In genomic region chr7:107680151-107680852, GRCm38 (mm10) we compare ENCODE assay signal across 24 mouse cellular contexts. TPM values are rescaled to one million over a fixed set of nuclear protein-coding genes. Genes with fewer than 3 reads are reported as not detected.
A peak's percentile ranks its signal among the peaks of the same experiment; 100 is the strongest.
DNase-seq lines count a peak whose midpoint lies in the region; ATAC-seq and TF ChIP-seq lines count a peak whose summit lies in the region.
"Had no signal": no experiment of that assay in that cellular context is flagged by ENCODE, and none has a peak within 500 bp of the region (broad histone marks: within the 10 kb centered on the region; RNA-seq: fewer than 3 reads in every experiment).

No protein-coding gene starts in this region.

- no peak overlapping the region for H3K9ac ChIP-seq in heart, embryonic 12.5 days
- H3K9ac ChIP-seq in stomach, embryonic 15.5 days: no peak overlapping the region
- H3K9ac ChIP-seq: embryonic facial prominence, embryonic 12.5 days; hindbrain, embryonic 13.5 days; kidney, embryonic 15.5 days; lung, embryonic 14.5 days had no signal

- no peak for DNase-seq in heart, adult 18-20 months
- DNase-seq in embryo, embryonic 11 days: no peak
- no peak for DNase-seq in kidney, postnatal 25 days
- DNase-seq: B cell, adult 2 months; cerebellum, postnatal 25 days; lung, embryonic 14.5 days; midbrain, embryonic 14.5 days had no signal

- TF ChIP-seq CTCF in cortical plate, adult 2 months (IDR thresholded peaks at IDR 0.05; ENCODE audit: extremely low read depth, insufficient read depth, low read length): no peak

- 0 out of 2 replicates have a peak, but pooled peaks cover 3% of the 10 kb centered on the region for H3K27me3 ChIP-seq in heart, embryonic 12.5 days (replicated peaks)
- H3K27me3 ChIP-seq in megakaryocyte, embryonic 14.5 days (replicated peaks): peaks cover 13% of the 10 kb centered on the region
- no peaks in the 10 kb centered on the region for H3K27me3 ChIP-seq in stomach, embryonic 15.5 days (replicated peaks)
- H3K27me3 ChIP-seq: embryonic facial prominence, embryonic 12.5 days; kidney, embryonic 15.5 days had no signal

- no peak overlapping the region for H3K4me3 ChIP-seq in heart, embryonic 12.5 days
- H3K4me3 ChIP-seq in megakaryocyte, embryonic 14.5 days (replicated peaks): peak overlapping the region; percentile 40
- H3K4me3 ChIP-seq in cortical plate, adult 2 months (ENCODE audit: insufficient read depth, low read length): no peak overlapping the region
- no peak overlapping the region for H3K4me3 ChIP-seq in stomach, embryonic 15.5 days (replicated peaks)
- H3K4me3 ChIP-seq: embryonic facial prominence, embryonic 12.5 days; hindbrain, embryonic 13.5 days; kidney, embryonic 15.5 days had no signal

- no peak for TF ChIP-seq POLR2A in cortical plate, adult 2 months (IDR thresholded peaks at IDR 0.05; ENCODE audit: extremely low read depth, insufficient read depth, low read length)

- no peaks in the 10 kb centered on the region for H3K9me3 ChIP-seq in heart, embryonic 12.5 days (replicated peaks)
- no peaks in the 10 kb centered on the region for H3K9me3 ChIP-seq in megakaryocyte, embryonic 14.5 days
- H3K9me3 ChIP-seq in stomach, embryonic 15.5 days: no peaks in the 10 kb centered on the region
- H3K9me3 ChIP-seq: embryonic facial prominence, embryonic 12.5 days; hindbrain, embryonic 13.5 days; kidney, embryonic 15.5 days had no signal

- 43% methylated on average over 6 of the region's 6 CpGs for WGBS in heart, embryonic 12.5 days
- 46% methylated on average over 6 of the region's 6 CpGs for WGBS in stomach, embryonic 15.5 days

- H3K4me1 ChIP-seq in heart, embryonic 12.5 days (replicated peaks): peaks cover 24% of the 10 kb centered on the region
- peaks cover 28% of the 10 kb centered on the region for H3K4me1 ChIP-seq in megakaryocyte, embryonic 14.5 days
- peaks cover 1% of the 10 kb centered on the region; the same call in 1 of the 2 replicates for H3K4me1 ChIP-seq in cortical plate, adult 2 months (ENCODE audit: control insufficient read depth, insufficient read depth, low read length)
- 0 out of 2 replicates have a peak, but pooled peaks cover 5% of the 10 kb centered on the region for H3K4me1 ChIP-seq in stomach, embryonic 15.5 days
- H3K4me1 ChIP-seq: hindbrain, embryonic 13.5 days had no signal

- H3K36me3 ChIP-seq in heart, embryonic 12.5 days: peaks cover 3% of the 10 kb centered on the region; the same call in 1 of the 2 replicates
- H3K36me3 ChIP-seq in megakaryocyte, embryonic 14.5 days (replicated peaks; ENCODE audit: low read length): no peaks in the 10 kb centered on the region
- no peaks in the 10 kb centered on the region for H3K36me3 ChIP-seq in stomach, embryonic 15.5 days
- H3K36me3 ChIP-seq: hindbrain, embryonic 13.5 days; kidney, embryonic 15.5 days had no signal

- H3K27ac ChIP-seq in heart, embryonic 12.5 days (ENCODE audit: poor library complexity, severe bottlenecking): no peak overlapping the region
- H3K27ac ChIP-seq in cortical plate, adult 2 months (ENCODE audit: insufficient read depth, low read length): 0 out of 2 replicates have a peak overlapping the region, but pooled peaks have one; percentile 86
- H3K27ac ChIP-seq in stomach, embryonic 15.5 days: peak overlapping the region; percentile 6; the same call in 1 of the 2 replicates
- H3K27ac ChIP-seq: embryonic facial prominence, embryonic 12.5 days; hindbrain, embryonic 13.5 days had no signal

- H3K4me2 ChIP-seq in heart, embryonic 12.5 days: no peak overlapping the region
- no peak overlapping the region for H3K4me2 ChIP-seq in stomach, embryonic 15.5 days
- H3K4me2 ChIP-seq: embryonic facial prominence, embryonic 12.5 days; hindbrain, embryonic 13.5 days; kidney, embryonic 15.5 days; lung, embryonic 14.5 days had no signal

- ATAC-seq in heart, embryonic 12.5 days (ENCODE audit: insufficient number of reproducible peaks, low FRiP score): peak; percentile 59; the same call in 1 of the 2 replicates
- ATAC-seq in megakaryocyte, adult 5-6 weeks (ENCODE audit: poor library complexity, severe bottlenecking): no peak
- ATAC-seq in stomach, embryonic 15.5 days (ENCODE audit: insufficient read depth, low FRiP score, low read depth): peak; percentile 53
- ATAC-seq: activated CD4-positive, CD25-positive, alpha-beta regulatory T cell, adult 4 months had no signal

RNA-seq across cellular contexts. Expression of gene 5330417H12Rik, which starts 55.3 kb away (rescaled TPM):
- not detected in 2 replicates for polyA plus RNA-seq in heart, embryonic 12.5 days (2016; fragmentation: Nextera tagmentation; extraction: Ambion mirVana)
- not detected for total RNA-seq in heart, adult 18-20 months (2021)
- not detected in 2 replicates for polyA plus RNA-seq in megakaryocyte, embryonic 14.5 days (2012; ENCODE audit: insufficient read depth, low replicate concordance)
- not detected in 2 replicates for total RNA-seq in megakaryocyte, adult 5-6 weeks (2015)
- not detected in 2 replicates for total RNA-seq in megakaryocyte, adult 5-6 weeks (2017)
- polyA plus RNA-seq in cortical plate, adult 2 months (2012; rRNA removed): not detected in 2 replicates
- polyA plus RNA-seq in stomach, embryonic 15.5 days (2015; fragmentation: Nextera tagmentation; extraction: Ambion mirVana): not detected in 2 replicates
- total RNA-seq: adrenal gland, postnatal 4 days; gastrocnemius, postnatal 4 days; layer of hippocampus, adult 18-20 months; MEL had no signal
- polyA plus RNA-seq: activated CD4-positive, CD25-positive, alpha-beta regulatory T cell, adult 4 months; frontal cortex, adult 2 months; heart, embryonic 16.5 days; hindbrain, embryonic 13.5 days; kidney, embryonic 15.5 days; limb, embryonic 14.5 days; lung, embryonic 14.5 days; midbrain, embryonic 14.5 days; thymus, postnatal 0 days had no signal
